Mouse (Mus musculus) ovary, adult 2 months (tissue): ENCODE measurements around the gene 3830403N18Rik. TPM values are rescaled to one million over a fixed set of nuclear protein-coding genes. Genes with fewer than 3 reads are reported as not detected.

ENCODE experiments used
- polyA plus RNA-seq: library from polyadenylated mRNA; depleted of rRNA; stranded (reverse); fragments of >200 nt; gene quantifications from 2 replicates; pipeline ENCODE4 v1.2.3, GENCODE M21; 2012; rRNA removed

The 3830403N18Rik gene
- not detected in 2 replicates for polyA plus RNA-seq

DNA sequence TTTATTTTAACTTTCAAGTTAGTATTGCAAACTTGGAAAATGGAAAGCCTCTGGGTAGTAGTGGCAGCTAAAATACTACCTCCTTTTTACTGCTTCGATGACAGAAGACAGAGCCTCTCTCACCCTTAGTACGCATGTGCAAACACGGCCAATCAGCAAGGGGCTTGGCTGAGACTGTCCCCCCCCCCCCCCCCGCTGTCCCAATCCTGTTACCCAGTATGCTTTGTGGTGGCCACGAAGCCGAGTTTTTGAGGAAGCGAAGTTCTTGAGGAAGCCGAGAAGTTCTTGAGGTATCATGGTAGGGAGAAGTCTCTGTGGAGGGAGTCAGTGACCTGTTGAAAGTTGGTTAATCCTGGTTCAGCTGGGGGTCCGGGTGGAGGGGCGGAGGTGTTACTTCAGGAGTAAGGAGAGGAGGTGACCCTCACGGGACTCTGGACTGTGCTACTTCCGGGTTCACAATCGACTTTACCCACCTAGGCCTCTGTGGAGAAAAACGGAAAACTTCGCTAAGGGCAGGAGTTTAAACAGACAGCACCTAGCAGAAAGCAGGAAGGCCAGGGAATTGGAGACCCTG lies at the start of gene 3830403N18Rik:
TSS of gene 3830403N18Rik (plus strand) at position 237 of the 574 bp plus-strand sequence.

Other genes with a start within 250 kb of the 3830403N18Rik start
- not detected in 2 replicates for gene Gm773, start 76.3 kb downstream of the 3830403N18Rik start, polyA plus RNA-seq
- gene Zfp449, start 209.8 kb downstream of the 3830403N18Rik start, polyA plus RNA-seq, result 0.63 and 0.81 TPM in 2 replicates
- 24.7 and 38.2 TPM in 2 replicates for gene Smim10l2a, start 238.0 kb downstream of the 3830403N18Rik start, polyA plus RNA-seq